Mouse (Mus musculus) midbrain, embryonic 15.5 days (tissue): ENCODE measurements around the gene Clca1. TPM values are rescaled to one million over a fixed set of nuclear protein-coding genes. Genes with fewer than 3 reads are reported as not detected.
"Not testable (repeated sequence)": the region's sequence is repeated elsewhere in the genome, so short reads cannot be mapped to it uniquely, and the experiment has no call there.

Experiments
- ATAC-seq: fragments of 200-750 bp; cut with Nextera tagmentation; replicated peaks from 2 replicates; pipeline ENCODE4 v1.8.0; 2017; ENCODE audit warnings: moderate TSS enrichment
- H3K27ac ChIP-seq: fragments of 300-500 bp; sonication (generic); 2 replicates; pipeline ENCODE4 v1.5.1; 2015; ENCODE audit warnings: mild to moderate bottlenecking, inconsistent platforms
- H3K27me3 ChIP-seq: fragments of 300-500 bp; sonication (generic); replicated peaks from 2 replicates; pipeline ENCODE4 v1.6.1; 2015; ENCODE audit warnings: inconsistent platforms
- H3K36me3 ChIP-seq: fragments of 300-500 bp; sonication (generic); replicated peaks from 2 replicates; pipeline ENCODE4 v1.6.1; 2015; ENCODE audit warnings: inconsistent platforms
- H3K4me1 ChIP-seq: fragments of 300-500 bp; sonication (generic); 2 replicates; pipeline ENCODE4 v1.6.1; 2015; ENCODE audit warnings: inconsistent platforms
- H3K4me2 ChIP-seq: fragments of 300-500 bp; sonication (generic); 2 replicates; pipeline ENCODE4 v1.6.1; 2015; ENCODE audit warnings: inconsistent platforms, mild to moderate bottlenecking, moderate library complexity
- H3K4me3 ChIP-seq: fragments of 300-500 bp; sonication (generic); 2 replicates; pipeline ENCODE4 v1.5.1; 2015; ENCODE audit warnings: mild to moderate bottlenecking, inconsistent platforms
- H3K9ac ChIP-seq: fragments of 300-500 bp; sonication (generic); 2 replicates; pipeline ENCODE4 v1.6.1; 2015; ENCODE audit warnings: mild to moderate bottlenecking, inconsistent platforms
- H3K9me3 ChIP-seq: fragments of 300-500 bp; sonication (generic); 2 replicates; pipeline ENCODE4 v1.6.1; 2016; ENCODE audit warnings: inconsistent platforms
- WGBS: fragments of 180-500 bp; shearing (Covaris S2); methylation state at CpG from one replicate; pipeline ENCODE4 v1.1.7; 2015; ENCODE audit warnings: mixed read lengths; 5-methylcytosine and 5-hydroxymethylcytosine counted together
- polyA plus RNA-seq: library from polyadenylated mRNA; unstranded; fragments of >200 nt; fragmentation: Nextera tagmentation; extraction: Ambion mirVana; gene quantifications from 2 replicates; pipeline ENCODE4 v1.2.1, GENCODE M21; 2015

Clca1 gene
- polyA plus RNA-seq: not detected in 2 replicates

DNA sequence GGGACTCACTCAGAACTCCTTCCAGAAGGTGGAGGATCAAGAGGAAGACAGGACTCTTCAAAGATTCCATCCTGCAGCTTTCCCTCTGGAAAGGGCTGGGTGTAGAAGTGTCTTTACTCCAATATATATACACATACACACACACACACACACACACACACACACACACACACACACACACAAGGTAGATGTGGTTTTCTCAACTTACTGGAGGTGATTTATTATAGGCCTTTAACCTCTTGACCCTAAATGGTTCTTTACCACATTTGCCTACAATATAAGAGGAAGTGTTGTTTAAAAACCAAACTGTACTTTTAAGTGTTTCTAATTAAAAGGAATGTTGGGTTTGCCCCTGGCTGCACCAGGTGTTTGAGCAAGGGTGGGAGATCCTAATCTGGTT is at the start of gene Clca1:
TSS of gene Clca1 (minus strand) at position 101 of the 400 bp plus-strand sequence.
- Histone ChIP-seq H3K4me2 (no peak within 1 kb of the TSS), H3K27me3 (no peaks in the 10 kb centered on the region), H3K36me3 (no peaks in the 10 kb centered on the region), H3K4me1 (no peaks in the 10 kb centered on the region), H3K27ac (no peak within 1 kb of the TSS), H3K9me3 (no peaks in the 10 kb centered on the region), H3K4me3 (no peak within 1 kb of the TSS), H3K9ac (no peak within 1 kb of the TSS)
- ATAC-seq: no peak

GRCm38 (mm10) chr3:145080904-145081303 is 48.3 kb upstream of the Clca1 start:
- no peak overlapping the region for H3K4me3 ChIP-seq
- 82% methylated on average over 8 of the region's 8 CpGs for WGBS
- no peaks in the 10 kb centered on the region for H3K4me1 ChIP-seq
- no peak overlapping the region for H3K4me2 ChIP-seq
- no peak overlapping the region for H3K27ac ChIP-seq
- no peaks in the 10 kb centered on the region for H3K9me3 ChIP-seq
- no peak for ATAC-seq
- no peak overlapping the region for H3K9ac ChIP-seq
- H3K36me3 ChIP-seq: no peaks in the 10 kb centered on the region
- no peaks in the 10 kb centered on the region for H3K27me3 ChIP-seq

GRCm38 (mm10) chr3:145078405-145078804 is 45.8 kb upstream of the Clca1 start:
- Histone ChIP-seq H3K4me1 (no peaks in the 10 kb centered on the region), H3K27ac (no peak overlapping the region), H3K36me3 (no peaks in the 10 kb centered on the region), H3K9me3 (no peaks in the 10 kb centered on the region), H3K9ac (no peak overlapping the region), H3K4me3 (no peak overlapping the region), H3K27me3 (no peaks in the 10 kb centered on the region), H3K4me2 (no peak overlapping the region)
- ATAC-seq: no peak
- 86% methylated on average over 6 of the region's 6 CpGs for WGBS

DNA sequence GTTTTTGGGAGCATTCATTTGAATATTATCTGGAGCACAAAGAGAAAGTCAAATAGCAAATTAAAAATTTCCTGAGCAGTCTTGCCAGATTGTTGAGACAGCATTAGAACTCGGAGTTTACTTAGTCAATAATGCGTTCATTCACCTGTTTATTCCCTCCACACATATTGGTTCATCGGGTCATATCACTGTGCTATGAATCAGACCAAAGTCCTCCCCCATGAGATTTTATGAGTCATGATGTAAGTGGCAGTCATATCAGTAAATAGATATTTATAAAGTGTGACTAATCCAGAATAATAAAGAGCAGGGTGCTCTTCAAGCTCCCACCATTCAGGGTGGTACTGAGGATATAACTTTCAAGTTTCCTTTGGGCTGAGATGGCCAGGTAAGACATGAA is 39.8 kb upstream of the Clca1 start:
- H3K4me1 ChIP-seq: no peaks in the 10 kb centered on the region
- no peaks in the 10 kb centered on the region for H3K27me3 ChIP-seq
- no peaks in the 10 kb centered on the region for H3K36me3 ChIP-seq
- H3K9me3 ChIP-seq: no peaks in the 10 kb centered on the region
- no peak for ATAC-seq
- no peak overlapping the region for H3K4me2 ChIP-seq
- WGBS: 91% methylated on average over 3 of the region's 3 CpGs
- no peak overlapping the region for H3K9ac ChIP-seq
- H3K27ac ChIP-seq: no peak overlapping the region
- H3K4me3 ChIP-seq: no peak overlapping the region

GRCm38 (mm10) chr3:145068964-145069363 is 36.4 kb upstream of the Clca1 start:
- Histone ChIP-seq H3K9me3 (no peaks in the 10 kb centered on the region), H3K27me3 (no peaks in the 10 kb centered on the region), H3K36me3 (no peaks in the 10 kb centered on the region), H3K4me3 (no peak overlapping the region), H3K27ac (no peak overlapping the region), H3K4me2 (no peak overlapping the region), H3K4me1 (no peaks in the 10 kb centered on the region), H3K9ac (no peak overlapping the region)
- 87% methylated on average over 4 of the region's 4 CpGs for WGBS
- ATAC-seq: no peak

DNA sequence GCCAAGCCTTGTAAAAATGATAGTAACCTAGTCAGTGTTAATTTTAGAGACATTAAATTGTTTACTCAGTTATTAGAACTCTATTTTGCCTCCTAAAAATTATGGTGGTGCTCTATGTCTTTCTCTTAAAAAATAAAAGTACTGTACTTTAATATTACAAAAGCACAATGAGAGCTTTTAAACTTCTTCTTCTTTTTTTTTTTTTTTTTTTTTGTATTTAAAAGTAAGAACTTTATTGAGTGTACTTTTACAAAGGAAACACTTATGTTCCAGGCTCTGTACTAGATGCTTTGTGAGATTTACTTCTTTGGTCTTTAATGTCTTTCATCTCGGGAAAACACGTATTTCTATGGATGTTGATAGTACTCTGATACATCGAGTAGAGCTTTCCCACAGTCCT is 22.6 kb upstream of the Clca1 start:
- not testable (repeated sequence) for ATAC-seq, H3K4me3 ChIP-seq, H3K9ac ChIP-seq, H3K36me3 ChIP-seq, H3K27ac ChIP-seq, H3K27me3 ChIP-seq, H3K9me3 ChIP-seq, H3K4me1 ChIP-seq, H3K4me2 ChIP-seq
- 90% methylated on average over 3 of the region's 3 CpGs for WGBS

DNA sequence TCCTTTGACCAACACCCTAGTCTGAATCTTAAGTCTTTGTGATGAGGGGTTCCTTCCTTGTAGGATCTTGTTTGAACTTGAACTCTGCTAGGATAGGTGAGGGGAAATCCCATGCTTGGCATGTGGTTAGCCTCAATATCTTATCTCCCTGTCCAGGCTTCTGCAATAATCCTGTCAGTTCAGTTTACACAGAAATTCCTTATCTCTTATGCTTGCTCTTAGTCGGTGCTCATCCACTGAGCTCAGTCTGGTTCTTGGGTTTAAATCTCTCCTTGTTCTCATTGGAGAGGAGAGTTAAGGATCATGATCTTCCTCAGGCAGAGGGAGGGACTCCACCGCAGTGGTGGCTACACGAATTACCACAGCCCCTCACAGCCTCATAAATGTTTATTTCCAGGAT is 17.2 kb upstream of the Clca1 start:
- 86% methylated on average over 3 of the region's 3 CpGs for WGBS
- ATAC-seq: no peak

DNA sequence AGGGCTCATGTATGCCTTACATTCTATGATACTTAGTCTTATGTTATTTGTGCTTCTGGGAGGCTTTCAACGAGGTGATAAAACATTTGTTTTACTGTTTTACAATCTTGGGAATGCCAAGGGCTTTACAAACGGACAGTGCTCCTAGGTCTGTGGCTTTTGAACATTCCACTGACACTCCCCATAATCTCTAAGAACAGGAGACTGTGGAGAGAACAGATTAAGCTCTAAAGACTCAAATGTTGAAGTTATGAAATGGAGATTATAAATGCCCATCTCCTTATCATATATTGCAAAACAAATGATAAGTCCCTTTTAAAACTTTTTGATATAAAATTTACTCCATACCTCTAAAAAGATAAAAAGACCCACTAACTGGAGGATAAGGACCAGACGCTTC is 6.2 kb upstream of the Clca1 start:
- Histone ChIP-seq H3K4me1 (no peaks in the 10 kb centered on the region), H3K27me3 (no peaks in the 10 kb centered on the region), H3K36me3 (no peaks in the 10 kb centered on the region), H3K9ac (no peak overlapping the region), H3K4me2 (no peak overlapping the region), H3K4me3 (no peak overlapping the region), H3K9me3 (no peaks in the 10 kb centered on the region), H3K27ac (no peak overlapping the region)
- no peak for ATAC-seq
- 71% methylated on average over 3 of the region's 3 CpGs for WGBS

More for the DNA sequence above, 17.2 kb upstream of the Clca1 start:
- Histone ChIP-seq H3K36me3 (no peaks in the 10 kb centered on the region), H3K27ac (no peak overlapping the region), H3K9ac (no peak overlapping the region), H3K4me3 (no peak overlapping the region), H3K4me2 (no peak overlapping the region), H3K27me3 (no peaks in the 10 kb centered on the region), H3K4me1 (no peaks in the 10 kb centered on the region), H3K9me3 (no peaks in the 10 kb centered on the region)

DNA sequence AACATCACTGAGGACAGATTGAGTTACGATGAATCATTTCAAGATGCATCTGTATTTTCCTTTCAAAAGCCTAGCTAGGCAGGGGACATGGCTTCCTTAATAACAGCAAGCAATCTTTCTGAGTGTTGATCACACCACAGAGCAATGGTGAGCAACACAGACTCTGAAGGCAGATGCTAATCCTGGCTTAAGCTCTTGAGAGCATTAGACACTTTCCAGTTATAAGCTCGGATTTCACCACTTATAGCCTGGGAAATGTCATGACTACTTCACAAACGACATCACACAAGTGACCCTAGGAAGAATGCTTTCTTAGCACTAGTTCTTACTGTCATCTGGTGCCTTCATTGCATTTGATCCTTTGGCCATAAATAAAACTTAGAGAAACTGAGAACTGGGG is 4.5 kb downstream of the Clca1 start:
- ATAC-seq: no peak
- WGBS: 61% methylated on average over 3 of the region's 3 CpGs
- H3K4me1 ChIP-seq: no peaks in the 10 kb centered on the region

DNA sequence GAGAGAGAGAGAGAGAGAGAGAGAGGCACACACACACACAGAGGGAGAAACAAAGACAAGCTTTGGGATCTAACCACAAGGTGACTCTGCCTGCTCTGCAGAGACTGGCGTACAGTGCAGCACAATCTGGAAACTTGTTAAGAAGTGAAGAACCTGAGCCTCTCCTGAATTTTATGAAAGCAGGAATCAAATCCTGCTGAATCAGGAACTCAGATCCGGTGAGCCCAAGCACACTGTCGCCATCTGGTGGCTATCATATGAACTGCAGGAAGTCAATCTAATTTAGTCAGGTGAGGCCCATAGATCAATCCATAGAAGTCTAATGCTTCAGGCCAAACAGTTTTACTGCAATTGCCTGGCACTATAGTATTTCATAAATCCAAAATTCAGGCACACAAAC is 5.8 kb downstream of the Clca1 start:
- Histone ChIP-seq H3K4me3 (no peak overlapping the region), H3K27me3 (no peaks in the 10 kb centered on the region), H3K36me3 (no peaks in the 10 kb centered on the region), H3K9me3 (no peaks in the 10 kb centered on the region), H3K4me2 (no peak overlapping the region), H3K27ac (no peak overlapping the region), H3K9ac (no peak overlapping the region), H3K4me1 (no peaks in the 10 kb centered on the region)
- WGBS: 29% methylated on average over 3 of the region's 3 CpGs
- ATAC-seq: no peak

More for the DNA sequence above, 4.5 kb downstream of the Clca1 start:
- Histone ChIP-seq H3K27me3 (no peaks in the 10 kb centered on the region), H3K27ac (no peak overlapping the region), H3K4me2 (no peak overlapping the region), H3K36me3 (no peaks in the 10 kb centered on the region), H3K9ac (no peak overlapping the region), H3K4me3 (no peak overlapping the region), H3K9me3 (no peaks in the 10 kb centered on the region)

- Histone ChIP-seq H3K27me3 (no peaks in the 10 kb centered on the region), H3K4me2 (no peak overlapping the region), H3K4me1 (no peaks in the 10 kb centered on the region), H3K9ac (no peak overlapping the region), H3K27ac (no peak overlapping the region), H3K36me3 (no peaks in the 10 kb centered on the region), H3K4me3 (no peak overlapping the region), H3K9me3 (no peaks in the 10 kb centered on the region)
- ATAC-seq: no peak
- WGBS: 51% methylated on average over 3 of the region's 3 CpGs
Observed at GRCm38 (mm10) chr3:145017807-145018206, 14.8 kb downstream of the Clca1 start.

- H3K9me3 ChIP-seq: no peaks in the 10 kb centered on the region
- no peaks in the 10 kb centered on the region for H3K36me3 ChIP-seq
- 32% methylated on average over 5 of the region's 5 CpGs for WGBS
- H3K4me1 ChIP-seq: no peaks in the 10 kb centered on the region
- no peak for ATAC-seq
- no peak overlapping the region for H3K9ac ChIP-seq
- no peak overlapping the region for H3K4me2 ChIP-seq
- H3K27me3 ChIP-seq: no peaks in the 10 kb centered on the region
- no peak overlapping the region for H3K27ac ChIP-seq
- H3K4me3 ChIP-seq: no peak overlapping the region
Observed at GRCm38 (mm10) chr3:145004422-145004821, 28.2 kb downstream of the Clca1 start.

DNA sequence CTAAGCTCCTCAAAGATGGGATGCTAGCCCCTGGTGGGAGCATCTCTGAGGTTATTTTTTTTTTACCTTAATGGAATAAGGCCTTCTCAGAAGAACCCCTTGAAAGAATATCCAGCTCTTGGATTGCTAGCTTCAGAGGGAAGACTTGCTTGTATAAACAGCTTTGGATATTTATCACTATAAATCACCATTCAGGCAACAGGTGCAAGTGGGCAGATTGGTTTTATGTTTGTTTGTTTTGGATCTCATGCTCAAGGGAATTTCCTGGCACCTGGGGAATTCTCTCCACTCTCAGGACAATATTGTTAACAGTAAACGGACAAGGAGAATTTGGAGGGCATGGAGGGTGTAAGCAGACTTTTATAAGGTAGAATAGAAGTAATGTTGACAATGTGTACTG is 31.7 kb downstream of the Clca1 start:
- Histone ChIP-seq H3K36me3 (no peaks in the 10 kb centered on the region), H3K4me2 (no peak overlapping the region), H3K4me3 (no peak overlapping the region), H3K9me3 (no peaks in the 10 kb centered on the region), H3K4me1 (no peaks in the 10 kb centered on the region), H3K9ac (no peak overlapping the region), H3K27me3 (no peaks in the 10 kb centered on the region), H3K27ac (no peak overlapping the region)
- 74% methylated on average over 1 of the region's 1 CpGs for WGBS
- ATAC-seq: no peak

GRCm38 (mm10) chr3:144993055-144993454 is 39.5 kb downstream of the Clca1 start:
- Histone ChIP-seq H3K9ac (no peak overlapping the region), H3K4me3 (no peak overlapping the region), H3K27me3 (no peaks in the 10 kb centered on the region), H3K9me3 (no peaks in the 10 kb centered on the region), H3K4me2 (no peak overlapping the region), H3K36me3 (no peaks in the 10 kb centered on the region), H3K27ac (no peak overlapping the region), H3K4me1 (no peaks in the 10 kb centered on the region)
- ATAC-seq: no peak
- WGBS: 86% methylated on average over 5 of the region's 5 CpGs
